Mouse (Mus musculus) adrenal gland, postnatal 36 days (tissue): ENCODE results near the gene Per3. TPM values are rescaled to one million over a fixed set of nuclear protein-coding genes. Genes with fewer than 3 reads are reported as not detected.

Experiments
- DNase-seq, 2 experiments: peaks; one replicate each; pipeline ENCODE4 v3.0.0; 2021; ENCODE audit warnings: mixed read lengths in 1 of 2
- long read RNA-seq, 2 experiments: library from polyadenylated mRNA; stranded (forward); transcript quantifications; one replicate each; pipeline ENCODE4 v2.0.0; 2021; ENCODE audit warnings: borderline sequencing depth in 2 of 2
- total RNA-seq, 2 experiments: library from RNA; stranded (reverse); gene quantifications; 2 replicates each; pipeline ENCODE4 v1.2.3; 2021

The Per3 gene
- 10 to 100 TPM; 12.3 to 25.1 TPM for total RNA-seq
- long read RNA-seq, experiment 1, partial matches to known transcripts, result 2 of 4 reads
- long read RNA-seq, experiment 1, other reads (novel, unspliced or antisense), result 2 of 4 reads
- long read RNA-seq, experiment 2, partial matches to known transcripts, result 0 of 1 reads
- long read RNA-seq, experiment 2, other reads (novel, unspliced or antisense), result 1 of 1 reads

DNA sequence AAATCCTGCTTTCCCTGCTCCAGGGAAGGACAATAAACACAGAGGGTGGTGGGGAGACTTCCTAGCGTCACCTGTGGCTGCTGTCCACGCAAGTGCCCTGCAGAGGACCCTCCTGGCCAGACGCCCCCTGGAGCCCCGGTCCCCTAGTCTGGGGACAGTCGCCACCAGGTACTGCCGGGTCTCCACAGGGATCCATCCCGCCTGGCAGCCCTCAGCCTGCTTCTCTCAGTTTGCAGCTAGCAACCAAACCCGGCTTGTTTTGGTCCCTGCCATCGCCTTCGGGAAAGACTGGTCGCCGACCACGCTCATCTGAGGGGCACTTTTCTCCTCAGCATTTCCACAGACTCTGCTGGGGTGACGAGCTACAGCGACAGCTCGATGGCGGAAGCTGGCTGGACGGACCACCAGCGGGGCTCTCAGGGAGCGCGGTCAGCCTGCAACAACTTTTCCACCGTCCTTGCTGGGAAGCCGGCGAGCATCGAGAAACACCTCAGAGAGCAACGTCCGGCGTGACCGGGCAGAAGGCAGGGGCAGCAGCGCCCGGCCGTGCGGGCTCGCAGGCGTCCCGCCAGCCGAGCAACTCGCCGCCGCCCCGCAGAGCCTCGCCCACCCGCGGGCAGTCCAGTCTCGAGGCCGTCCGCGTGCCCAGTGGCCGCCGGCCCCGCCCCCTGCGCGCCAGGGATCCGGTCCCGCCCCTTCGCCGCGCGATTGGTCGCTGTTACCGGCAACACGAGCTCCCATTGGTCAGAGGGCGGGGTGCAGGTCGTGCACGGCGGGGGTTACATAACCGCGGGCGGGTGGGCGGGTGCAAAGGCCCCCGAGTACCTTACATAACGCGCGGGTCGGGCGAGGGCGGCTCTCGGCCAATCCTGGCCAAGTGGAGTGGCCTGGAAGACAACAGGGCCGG is at the start of gene Per3:
Gene Per3 (minus strand): TSS at position 629 of the 907 bp plus-strand sequence.
- peak; percentile 99 for DNase-seq

- DNase-seq, result no peak
Measured at GRCm38 (mm10) chr4:151089270-151089669, 44.8 kb upstream of the Per3 start, which contains the start of gene Gm13090. Gene Gm13090, plus strand, starts transcription at chr4:151089570.

- DNase-seq, result no peak
Measured at GRCm38 (mm10) chr4:151088819-151089218, 44.4 kb upstream of the Per3 start.

GRCm38 (mm10) chr4:151087358-151087757 is 42.9 kb upstream of the Per3 start:
- no peak for DNase-seq

- no peak for DNase-seq
Measured at GRCm38 (mm10) chr4:151083027-151083426, 38.6 kb upstream of the Per3 start.

DNA sequence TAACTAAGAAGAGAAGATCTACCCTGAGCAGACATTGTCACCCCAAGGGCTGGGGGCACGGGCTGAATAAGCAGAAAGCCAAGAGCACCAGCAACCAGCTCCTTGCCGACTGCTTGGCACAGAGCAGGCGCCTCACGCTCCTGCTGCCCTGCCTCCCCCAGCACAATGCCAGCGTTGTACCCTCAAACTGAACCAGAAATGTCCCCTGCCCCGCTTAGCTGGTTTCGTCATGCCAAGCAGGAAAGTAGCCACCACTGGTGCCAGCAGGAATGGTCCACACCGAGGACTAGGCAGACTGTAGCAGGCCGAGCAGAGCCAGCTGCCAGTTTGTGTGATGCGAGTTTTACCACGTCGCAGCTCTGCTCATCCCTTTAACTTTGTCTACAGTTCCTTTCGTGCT is 37.5 kb upstream of the Per3 start:
- no peak for DNase-seq

- no peak for DNase-seq
Measured at GRCm38 (mm10) chr4:151081355-151081754, 36.9 kb upstream of the Per3 start.

DNA sequence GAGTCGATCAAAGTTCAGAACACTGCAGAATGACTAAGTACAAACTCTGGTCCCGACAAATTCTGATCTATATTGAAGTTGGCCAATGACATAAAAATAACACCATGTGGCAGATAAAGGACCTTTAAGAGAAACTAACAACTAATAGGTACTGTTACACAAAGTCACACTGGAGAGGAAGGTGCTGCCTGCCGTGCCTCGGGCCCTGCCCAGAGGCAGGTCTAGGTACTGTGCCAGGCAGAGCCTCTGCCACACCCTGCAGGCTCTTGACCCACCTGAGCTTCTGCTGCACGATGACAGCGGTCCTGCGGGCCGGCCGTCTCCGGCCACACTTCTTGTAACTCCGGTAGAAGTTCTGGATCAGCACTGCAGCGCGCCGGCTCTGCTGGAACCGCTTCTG is 30.4 kb upstream of the Per3 start:
- no peak for DNase-seq

DNA sequence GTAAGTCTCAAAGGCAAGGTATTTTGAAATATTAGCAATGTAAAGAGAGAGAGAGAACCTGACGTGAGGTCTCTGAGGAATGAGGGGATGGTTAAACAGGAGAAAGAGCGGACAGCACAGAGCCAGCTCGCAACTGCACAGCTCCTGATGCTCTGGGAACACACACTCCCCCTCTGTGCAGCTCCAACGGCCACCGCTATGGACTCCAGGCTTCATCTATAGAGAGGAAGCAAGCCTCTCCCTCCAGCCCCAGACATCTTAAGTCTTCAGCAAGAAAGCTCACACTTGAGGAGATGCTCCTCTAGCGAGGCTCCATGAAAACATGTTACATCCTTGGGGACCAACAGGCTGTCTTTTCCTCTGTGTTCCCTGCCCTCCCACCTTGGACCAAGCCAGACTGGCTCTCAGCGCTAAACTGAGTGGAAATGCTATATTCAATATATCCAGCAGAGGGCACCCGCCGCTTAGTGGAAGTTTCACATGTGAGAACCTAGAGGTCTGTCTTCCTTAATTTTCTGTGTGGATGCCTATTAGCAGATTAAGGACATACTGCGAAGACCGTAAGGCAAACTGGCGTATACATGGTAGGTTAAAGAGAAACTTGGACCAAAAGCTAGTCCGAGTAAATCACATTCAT is 28.8 kb upstream of the Per3 start:
- DNase-seq, result peak; percentile 74 to 82

DNA sequence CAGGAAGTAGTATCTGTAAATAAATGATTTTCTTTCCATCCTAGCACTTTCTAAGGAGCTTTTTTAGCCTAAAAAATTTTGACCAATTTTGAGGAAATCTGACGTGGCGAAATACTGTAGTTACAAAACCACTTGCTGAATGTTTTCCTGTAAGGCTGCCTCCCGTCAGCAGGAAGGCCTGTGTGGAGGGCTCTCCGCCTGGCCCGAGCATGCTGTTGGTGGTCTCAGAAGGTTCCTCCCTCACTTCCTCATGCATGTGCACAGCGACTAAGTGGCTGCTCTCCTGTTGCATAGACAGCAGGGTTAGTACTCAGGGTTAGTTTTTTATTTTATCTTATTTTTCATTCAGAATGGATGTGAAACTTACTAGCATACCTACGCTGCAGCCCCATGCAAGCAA is 26.5 kb upstream of the Per3 start:
- DNase-seq, result no peak

GRCm38 (mm10) chr4:151068751-151069150 is 24.3 kb upstream of the Per3 start:
- no peak for DNase-seq

- DNase-seq, result no peak
Measured at GRCm38 (mm10) chr4:151059566-151059965, 15.1 kb upstream of the Per3 start.

DNA sequence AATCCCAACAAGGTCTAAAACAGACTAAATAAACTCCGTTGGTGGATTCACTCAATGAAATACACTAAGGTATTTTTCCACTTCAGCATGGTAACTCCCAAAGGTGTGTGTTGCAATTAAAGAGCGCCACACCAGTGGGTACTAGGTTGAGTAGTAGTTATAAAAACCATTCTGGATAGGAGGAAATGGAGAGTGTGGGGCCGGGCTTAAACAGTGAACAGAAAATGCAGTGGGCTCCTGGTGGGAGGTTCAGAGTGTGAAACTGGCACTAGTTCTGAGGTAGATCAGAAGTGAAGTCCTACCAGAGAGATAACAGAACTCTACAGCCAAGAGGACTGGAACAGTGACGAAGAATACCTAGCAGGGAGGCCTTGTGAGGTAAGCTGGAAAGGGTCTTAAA is 14.2 kb upstream of the Per3 start:
- no peak for DNase-seq

- peak; percentile 99 to 100 for DNase-seq
Measured at GRCm38 (mm10) chr4:151057347-151058321, 13.2 kb upstream of the Per3 start, which contains the start of gene Vamp3. Gene Vamp3, minus strand, starts transcription at chr4:151057963.

GRCm38 (mm10) chr4:151051162-151051561 is 6.7 kb upstream of the Per3 start:
- no peak for DNase-seq

DNA sequence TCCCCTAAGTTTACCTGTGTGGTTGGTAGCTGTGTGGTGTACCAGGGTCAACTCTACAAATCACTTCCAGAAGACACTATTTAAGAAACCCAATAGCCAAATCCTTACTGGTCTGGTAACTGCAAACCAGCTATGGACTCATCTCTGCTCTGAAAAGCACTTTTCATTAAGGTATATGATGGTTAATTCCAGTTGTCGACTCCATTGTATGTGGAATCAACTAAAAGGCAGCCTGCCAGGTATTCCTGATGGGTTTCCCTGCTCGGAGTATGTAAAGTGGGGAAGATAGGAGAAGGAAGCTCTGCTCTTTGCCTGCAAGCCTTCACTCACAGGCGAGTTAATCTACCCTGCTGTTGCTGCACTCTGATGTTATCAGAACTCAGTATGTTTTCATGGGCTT is 2.1 kb upstream of the Per3 start:
- no peak for DNase-seq

- DNase-seq, result peak in 1 of 2 experiments; percentile 15
Measured at GRCm38 (mm10) chr4:151044944-151045570, 592 bp upstream of the Per3 start.

GRCm38 (mm10) chr4:151043281-151043680 is 1.2 kb downstream of the Per3 start:
- DNase-seq, result peak; percentile 17 to 42

DNA sequence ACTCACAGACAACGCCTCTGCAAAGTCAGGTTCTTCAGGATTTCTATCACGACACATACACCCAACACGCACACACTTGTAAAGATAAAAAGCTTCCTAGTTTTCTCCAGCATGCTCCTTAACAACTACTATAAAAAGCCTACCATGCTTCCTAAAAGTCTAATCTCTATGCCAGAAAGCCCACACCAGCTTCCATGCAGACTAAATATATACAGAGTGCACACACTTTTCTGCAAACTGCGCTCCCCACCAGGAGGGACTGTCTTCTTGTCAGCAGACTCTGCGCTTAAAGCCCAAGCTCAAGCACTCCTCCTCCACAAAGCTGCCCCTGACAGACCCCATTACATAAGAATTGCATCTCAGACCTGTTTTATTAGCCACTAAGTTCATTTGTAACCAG is 3.0 kb downstream of the Per3 start:
- DNase-seq, result no peak

DNA sequence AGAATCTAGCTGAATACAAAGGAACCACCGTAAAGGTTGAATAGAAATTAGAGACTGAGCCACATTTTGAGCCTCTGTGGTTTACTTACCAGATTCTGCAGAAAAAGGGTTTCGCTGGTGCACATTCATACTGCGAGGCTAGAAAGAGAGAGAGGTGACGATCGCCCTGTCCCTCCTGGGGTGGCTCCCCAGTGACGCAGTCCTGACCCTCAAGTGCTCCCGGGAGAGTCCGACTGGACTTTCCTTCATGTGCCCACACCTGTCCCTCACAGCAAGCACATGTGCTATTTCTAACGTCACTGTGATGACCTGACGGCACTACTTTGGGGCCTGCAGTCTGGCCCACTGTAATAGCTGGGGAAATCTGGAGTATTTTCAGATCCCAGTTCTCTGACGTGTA is 6.7 kb downstream of the Per3 start:
- no peak for DNase-seq

DNA sequence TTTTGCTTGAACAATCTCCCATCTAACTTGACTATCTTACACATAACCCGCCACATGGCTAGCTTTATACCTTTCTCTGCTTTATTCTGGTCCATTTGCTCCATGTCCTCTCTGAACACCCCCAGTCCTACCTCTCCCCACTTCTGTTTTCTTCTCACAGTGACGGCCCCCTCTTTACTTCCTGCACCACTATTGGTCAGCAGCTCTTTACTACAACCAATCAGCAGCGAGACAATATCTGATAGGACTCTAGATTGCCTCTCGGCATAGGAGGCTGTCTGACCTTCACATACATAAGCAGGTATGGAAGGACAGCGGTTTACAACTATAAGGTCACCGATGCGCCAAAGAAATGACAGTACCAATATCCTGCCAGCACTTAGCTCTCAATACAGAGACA is 7.9 kb downstream of the Per3 start:
- no peak for DNase-seq
